Mouse (Mus musculus) neutrophil, adult 5-6 weeks (primary cell): ENCODE data around the gene Kcnip1. TPM values are rescaled to one million over a fixed set of nuclear protein-coding genes. Genes with fewer than 3 reads are reported as not detected.

Source experiments
- ATAC-seq: fragments of 151-379, 151-347 bp; 2 replicates; pipeline ENCODE4 v1.8.0; 2017; ENCODE audit warnings: mild to moderate bottlenecking, moderate TSS enrichment; ENCODE audit not compliant: insufficient number of reproducible peaks, poor library complexity, low FRiP score, severe bottlenecking; ENCODE audit errors: extremely low read depth
- total RNA-seq: library from RNA; stranded (forward); fragments of 200-1000 nt; gene quantifications from 2 replicates; pipeline ENCODE4 v1.2.3, GENCODE M21; 2017

Kcnip1 gene
- 0.49 TPM in 1 of 2 replicates, not detected in the other for total RNA-seq

DNA sequence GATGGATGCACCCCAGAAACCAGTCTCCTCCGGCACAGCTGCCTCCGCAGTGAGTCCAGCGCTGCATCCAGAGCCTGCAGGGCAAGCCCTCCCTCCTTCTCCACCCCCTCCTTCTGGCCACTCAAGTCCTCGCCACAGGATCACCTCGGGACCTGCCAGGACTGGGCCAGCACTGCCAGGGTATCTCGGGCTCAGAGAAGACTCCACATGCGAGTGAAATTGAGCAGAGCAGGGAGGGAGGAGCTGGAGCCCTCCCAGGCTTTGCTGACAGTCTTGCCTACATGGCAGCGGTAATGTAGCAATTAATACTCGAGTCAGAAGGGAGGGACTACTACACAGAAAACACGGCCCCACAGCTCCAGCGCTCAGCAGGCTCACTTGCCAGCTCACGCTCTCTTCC lies at the start of gene Kcnip1:
Gene Kcnip1 (minus strand): TSS at position 215 of the 400 bp plus-strand sequence.
- ATAC-seq: no peak

GRCm38 (mm10) chr11:34040061-34040460 lies 47.1 kb upstream of the Kcnip1 start:
- ATAC-seq: no peak

- ATAC-seq: peak; percentile 83
Observed at GRCm38 (mm10) chr11:34035909-34036658, 43.1 kb upstream of the Kcnip1 start.

GRCm38 (mm10) chr11:34034794-34035193 lies 41.8 kb upstream of the Kcnip1 start:
- ATAC-seq: no peak

DNA sequence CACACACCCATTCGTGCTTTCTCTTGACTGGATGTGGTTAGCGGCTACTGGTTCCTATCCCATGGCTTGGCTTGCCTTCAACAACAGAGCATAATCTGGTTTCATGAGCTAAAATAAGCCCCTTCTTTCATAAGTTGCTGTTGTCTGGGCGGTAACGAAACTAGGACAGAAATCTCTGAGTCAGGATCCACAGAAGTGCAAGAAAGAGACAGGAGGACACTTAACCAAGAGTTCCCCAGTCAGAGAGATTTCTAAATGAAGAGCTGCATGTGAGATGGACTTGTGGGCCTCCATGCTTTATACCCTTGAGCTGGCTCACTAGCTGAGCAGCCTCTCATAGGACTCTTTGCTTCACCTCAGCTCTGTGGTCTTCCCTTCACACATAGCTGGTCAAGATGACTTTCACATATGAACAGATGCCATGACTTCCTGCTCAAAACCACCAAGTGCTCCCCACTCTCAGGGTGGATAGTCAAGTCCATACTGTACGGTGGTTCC lies 41.1 kb upstream of the Kcnip1 start:
- ATAC-seq: peak; percentile 21; the same call in 1 of the 2 replicates

- ATAC-seq: peak; percentile 54
Observed at GRCm38 (mm10) chr11:34031015-34031805, 38.3 kb upstream of the Kcnip1 start.

DNA sequence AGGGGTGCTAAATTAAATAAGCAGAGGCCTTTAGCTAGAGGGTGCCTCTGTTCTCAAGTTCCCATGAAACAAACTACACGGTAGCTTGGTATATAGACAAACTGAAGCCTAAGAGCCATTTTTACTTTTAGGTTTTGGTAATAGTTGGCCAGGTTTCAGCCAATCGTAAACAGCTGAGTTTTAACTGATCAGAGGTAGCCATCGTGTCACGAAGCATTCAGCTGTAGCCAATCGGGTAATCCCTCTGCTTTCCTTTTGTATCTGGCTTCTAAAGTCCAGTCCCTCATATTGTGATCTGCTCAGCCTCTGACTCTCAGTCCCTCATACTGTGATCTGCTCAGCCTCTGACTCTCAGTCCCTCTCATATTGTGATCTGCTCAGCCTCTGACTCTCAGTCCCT lies 36.7 kb upstream of the Kcnip1 start:
- no peak for ATAC-seq

GRCm38 (mm10) chr11:34025091-34025490 lies 32.1 kb upstream of the Kcnip1 start:
- ATAC-seq: no peak

DNA sequence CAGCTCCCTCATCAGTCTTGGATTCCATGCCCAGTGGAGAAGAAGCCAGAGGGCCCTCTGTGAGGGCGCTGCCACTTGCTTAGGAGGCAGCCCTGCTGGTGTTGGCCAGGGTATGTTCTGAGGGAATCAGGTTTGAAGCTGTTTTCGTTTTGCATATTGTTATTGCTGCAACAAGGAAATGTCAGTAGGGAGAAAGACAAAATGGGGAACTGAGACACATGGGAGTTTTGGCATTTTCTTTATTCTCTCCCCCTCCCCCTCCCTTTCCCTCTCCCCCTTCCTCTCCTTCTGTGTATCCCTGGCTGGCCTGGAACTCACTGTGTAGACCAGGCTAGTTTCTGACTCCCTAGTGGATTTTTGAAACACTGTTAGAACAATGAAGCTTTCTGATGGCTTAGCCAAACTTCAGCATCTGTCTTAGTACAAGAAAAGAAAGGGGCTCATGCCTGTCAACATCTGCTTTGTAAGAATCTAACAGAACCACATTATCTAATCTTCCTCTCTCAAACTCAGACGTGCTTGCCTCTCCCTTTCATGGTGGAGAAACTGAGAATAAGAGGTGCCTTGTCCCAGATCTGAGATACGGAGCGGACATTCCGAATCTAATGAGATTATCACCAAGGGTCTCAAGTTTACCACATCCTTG lies 19.2 kb upstream of the Kcnip1 start:
- no peak for ATAC-seq

GRCm38 (mm10) chr11:34010859-34011172 lies 17.9 kb upstream of the Kcnip1 start:
- peak; percentile 18; the same call in 1 of the 2 replicates for ATAC-seq

GRCm38 (mm10) chr11:34010133-34010858 lies 17.3 kb upstream of the Kcnip1 start:
- ATAC-seq: peak; percentile 27; the same call in 1 of the 2 replicates

DNA sequence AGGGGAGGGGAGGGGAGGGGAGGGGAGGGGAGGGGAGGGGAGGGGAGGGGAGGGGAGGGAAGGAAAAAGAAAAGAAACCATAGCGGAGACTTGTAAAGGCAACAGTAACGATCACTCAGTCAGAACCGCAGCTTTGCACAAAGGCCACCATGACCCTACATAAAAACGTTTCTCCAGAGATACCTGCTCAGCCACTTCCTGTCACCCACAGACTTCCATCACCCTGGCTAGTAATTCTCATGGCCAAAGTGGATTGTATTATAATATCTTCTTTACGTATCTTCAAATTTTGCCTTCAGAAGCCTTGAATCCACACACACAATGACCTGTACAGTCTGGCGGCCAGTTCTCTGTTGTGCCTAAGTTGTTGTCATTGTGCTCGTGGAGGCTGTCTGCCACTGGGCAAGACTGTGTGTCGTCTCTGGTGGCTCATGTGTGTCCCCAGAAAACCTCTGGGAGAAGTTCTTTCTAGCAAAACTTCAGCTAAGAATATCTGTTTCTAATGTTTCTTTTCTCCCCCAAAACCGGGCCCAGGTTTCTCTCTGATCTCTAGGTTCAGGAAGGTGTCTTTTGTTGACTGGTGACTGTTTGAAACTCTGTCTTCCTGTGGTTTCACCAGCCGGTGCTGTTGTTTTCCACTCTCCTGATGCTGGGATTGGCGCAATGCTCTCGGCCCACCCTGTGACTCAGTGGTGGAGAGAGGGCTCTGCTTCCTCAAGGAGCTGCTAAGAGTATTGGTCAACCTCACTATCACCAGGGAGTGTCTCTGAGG lies 16.6 kb upstream of the Kcnip1 start:
- no peak for ATAC-seq

- ATAC-seq: peak; percentile 81
Observed at GRCm38 (mm10) chr11:34008702-34009101, 15.8 kb upstream of the Kcnip1 start.

DNA sequence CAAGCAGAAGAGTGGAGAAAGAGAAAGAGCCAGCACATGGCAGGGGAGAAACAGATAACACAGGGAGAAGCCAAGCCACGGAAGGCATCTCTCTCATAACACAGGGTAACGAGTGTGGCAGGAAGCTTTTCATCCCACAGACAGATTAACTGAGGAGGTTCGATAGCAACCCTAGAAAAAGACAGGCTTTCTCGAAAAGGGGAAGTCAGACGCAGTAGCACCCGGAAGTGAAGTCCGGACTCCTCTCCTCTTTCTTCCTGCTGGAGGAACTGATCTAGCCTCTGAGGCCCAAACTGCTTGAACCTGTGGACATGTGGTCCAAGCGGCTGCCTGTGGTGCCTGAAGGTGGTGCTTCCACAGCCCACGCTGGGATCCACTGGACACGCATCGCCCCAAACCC lies 15.3 kb upstream of the Kcnip1 start:
- peak; percentile 51 for ATAC-seq

- no peak for ATAC-seq
Observed at GRCm38 (mm10) chr11:34007616-34008015, 14.7 kb upstream of the Kcnip1 start.

DNA sequence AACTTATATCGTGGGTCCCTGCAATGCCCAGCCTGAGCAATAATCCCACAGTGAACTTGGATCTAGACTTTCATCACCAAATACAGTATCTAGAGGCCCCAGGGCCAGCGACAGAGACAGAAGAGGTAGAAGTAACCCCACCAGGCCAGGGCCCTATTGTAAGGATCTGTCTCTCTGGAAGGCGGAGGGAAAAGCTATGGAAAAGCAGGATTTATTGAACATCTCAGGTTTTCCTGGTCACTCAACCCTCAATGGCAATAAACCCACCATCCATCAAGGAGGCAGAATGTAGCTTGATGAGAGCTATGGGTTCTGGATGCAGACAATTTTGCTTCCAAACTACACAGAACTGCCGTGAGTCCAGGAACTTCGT lies 9.6 kb upstream of the Kcnip1 start:
- ATAC-seq: no peak

DNA sequence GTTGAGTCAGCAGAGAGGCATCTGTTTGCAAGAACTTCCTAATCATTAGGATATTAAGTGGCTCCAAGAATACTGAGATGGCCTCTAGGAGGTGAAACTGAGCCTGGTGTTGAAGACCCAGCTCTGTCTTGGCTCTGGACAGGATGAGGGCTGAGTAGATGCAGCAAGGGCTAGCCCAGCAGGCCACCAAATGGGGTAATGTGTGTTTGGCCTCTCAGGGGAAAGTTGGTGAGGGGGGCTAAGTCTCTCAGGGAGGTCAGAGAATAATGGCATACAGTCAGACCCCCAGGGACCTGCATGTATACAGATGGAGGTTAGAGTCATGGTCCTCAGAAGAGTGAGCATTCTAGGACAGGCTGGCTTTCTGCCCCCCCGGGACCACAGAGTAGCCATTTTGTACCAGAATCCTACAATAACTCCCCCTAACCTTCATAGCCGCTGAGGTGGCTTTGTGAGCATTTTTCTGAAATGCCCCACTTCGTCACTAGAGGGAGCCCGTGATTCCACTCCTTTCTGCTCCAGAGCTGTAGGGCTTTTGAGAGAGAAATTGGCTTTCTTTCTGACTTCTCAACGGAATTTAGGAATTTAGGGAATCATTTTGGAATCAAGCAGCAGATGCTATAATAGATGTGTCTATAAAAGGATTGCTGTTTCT lies 9.1 kb upstream of the Kcnip1 start:
- ATAC-seq: peak; percentile 68; the same call in 1 of the 2 replicates

DNA sequence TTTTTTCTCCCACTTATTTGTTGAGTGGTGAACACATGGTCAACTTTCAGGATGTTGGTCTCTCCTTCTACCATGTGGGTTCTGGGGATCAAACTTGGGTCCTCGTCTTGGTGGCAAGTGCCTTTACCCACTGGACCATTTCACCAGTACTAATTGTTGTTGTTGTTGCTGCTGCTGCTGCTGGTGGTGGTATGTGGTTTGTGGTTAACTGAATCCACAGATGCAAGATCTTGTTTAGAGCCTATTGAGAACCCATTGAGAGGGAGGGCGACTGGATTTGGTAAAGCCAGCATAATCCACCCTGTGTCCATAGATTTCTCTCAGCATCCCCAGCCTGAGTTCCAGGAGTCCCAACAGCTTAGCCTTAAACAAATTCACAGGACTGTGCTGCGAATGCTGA lies 7.5 kb upstream of the Kcnip1 start:
- ATAC-seq: no peak
